Mouse (Mus musculus) telencephalon, adult 2 months (tissue): ENCODE measurements at regions not wholly inside any gene's neighbourhood (a gene's known extent, or its start where the extent isn't known, plus 50 kb on each side); places are given as distances from the start of the nearest gene placed in this dataset.
A peak's percentile ranks its signal among the peaks of the same experiment; 100 is the strongest.

Experiments
- DNase-seq: peaks from one replicate; pipeline ENCODE4 v3.0.0-alpha.2; 2011; ENCODE audit warnings: low read depth, low spot score

DNA sequence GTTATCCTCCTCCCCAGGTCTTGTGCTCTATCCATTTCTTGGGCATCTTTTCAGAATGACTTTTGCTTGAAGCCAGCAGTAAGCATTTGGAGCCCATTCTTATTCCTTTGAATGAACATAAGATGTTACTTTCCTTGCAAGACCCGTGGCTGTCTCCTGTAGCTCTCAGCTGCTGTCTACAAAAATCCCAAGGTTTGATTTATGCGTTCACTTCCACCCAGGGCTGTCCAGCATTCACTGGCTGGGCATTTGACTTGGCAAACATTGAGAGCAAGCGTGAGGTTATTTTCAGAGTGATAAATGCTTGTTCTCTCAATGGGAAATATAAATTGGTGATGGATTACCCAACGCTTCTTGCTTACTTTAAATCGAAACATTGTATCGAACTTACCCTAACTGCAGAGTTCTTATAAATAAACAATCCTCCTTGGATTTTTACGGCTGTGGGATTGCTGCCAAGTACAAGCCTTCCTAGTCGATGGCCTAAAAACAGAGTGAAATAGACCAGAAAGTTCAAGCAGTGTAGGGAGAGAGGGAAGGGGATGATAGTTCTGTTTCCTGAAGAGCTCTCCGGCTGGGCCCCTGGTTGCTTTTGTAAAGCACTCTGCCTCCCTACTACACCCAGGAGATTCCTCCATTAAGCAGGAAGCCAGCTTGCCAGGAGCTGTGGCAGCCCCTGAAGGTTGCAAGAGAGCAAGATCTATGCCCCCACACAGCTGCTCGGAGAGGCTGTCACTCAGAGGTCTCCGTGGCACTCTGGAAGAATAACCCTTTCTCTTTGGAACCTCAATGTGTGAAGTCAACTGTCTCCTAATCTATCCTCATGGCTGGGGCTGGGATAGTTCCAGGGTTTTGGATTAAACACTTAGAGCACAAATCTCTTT lies 210.1 kb downstream of the Mex3b start:
- no peak for DNase-seq

DNA sequence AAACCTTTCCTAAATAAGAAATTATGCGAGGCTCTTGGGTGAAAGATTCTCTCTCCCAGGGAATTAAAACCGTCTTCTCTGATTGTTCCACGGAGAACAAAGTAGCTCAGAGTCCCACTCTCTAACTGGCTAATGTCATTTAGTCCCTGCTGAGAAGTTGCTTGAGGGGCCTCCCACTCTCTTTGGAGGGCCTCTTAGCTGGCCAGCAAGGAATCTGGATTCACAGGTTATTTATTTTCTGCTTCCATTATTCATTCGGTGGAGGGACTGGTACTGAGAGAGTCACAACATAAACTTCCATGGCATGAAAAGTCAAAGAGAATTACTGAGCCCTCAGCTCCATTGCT lies 210.8 kb downstream of the Mex3b start:
- DNase-seq = no peak

DNA sequence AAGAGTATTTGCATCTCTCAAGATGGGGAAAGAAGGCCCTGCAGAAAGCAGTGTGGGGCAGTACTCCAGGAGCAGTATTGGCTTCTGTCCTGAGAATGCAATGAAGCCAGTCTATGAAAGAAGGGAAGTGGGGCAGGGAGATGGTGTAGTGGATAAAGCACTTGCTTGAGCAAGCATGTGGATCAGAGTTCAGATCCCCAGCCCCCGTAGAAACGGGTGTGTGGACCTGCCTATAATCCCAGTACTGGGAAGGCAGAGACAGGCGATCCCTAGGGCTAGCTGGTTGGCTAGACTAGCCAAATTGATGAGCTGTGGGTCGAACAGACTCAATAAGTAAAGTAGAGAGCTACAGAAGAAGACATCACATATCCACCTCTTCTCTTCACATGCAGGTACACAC lies 211.6 kb downstream of the Mex3b start:
- DNase-seq = no peak

DNA sequence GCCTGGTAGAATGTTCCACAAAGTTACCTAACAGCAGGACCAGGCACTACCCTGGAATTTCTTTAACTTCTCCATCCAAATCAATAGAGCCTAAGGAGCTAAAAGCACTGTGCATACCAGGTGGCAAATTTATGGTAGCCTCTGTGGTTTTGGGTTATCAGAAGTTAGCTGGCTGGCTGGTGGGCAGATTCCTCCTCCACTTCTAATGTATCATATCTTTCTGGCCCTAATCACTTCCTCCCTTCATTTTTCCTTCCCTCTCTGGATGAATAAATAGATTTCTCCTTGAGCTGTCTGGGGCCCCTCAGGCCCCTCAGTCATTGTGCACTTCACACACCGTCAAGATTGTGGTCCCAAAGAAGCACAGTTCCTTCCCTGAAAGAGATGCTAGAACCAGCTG lies 212.7 kb downstream of the Mex3b start:
- no peak for DNase-seq

DNA sequence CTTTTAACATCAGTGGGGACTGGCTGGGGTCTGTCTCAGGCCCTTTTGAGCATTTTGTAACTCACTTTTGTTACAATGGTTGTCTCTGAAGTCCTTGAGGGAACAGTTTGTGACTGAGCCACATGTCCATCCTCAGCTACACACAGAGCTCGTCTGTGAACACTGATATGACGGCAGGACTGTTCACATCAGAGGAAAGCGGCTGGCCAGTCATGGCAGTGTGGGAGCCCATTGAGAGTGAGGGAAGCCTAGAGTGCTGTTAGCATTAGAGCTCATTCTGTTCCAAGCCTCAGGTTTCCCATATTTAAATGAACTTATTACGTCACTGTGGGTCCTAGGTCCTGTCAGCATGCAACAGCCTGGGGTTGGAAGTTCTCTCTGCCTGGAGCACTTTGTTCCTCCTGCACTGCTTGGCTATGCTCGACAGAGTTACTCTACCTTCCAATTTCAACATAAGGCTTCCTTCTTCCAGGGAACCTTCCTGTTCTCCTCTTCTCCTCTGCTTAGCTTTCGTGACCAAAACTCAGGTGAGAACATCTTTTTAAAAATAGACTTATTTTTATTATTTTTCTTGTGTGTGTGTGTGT lies 217.5 kb downstream of the Mex3b start:
- DNase-seq = no peak

DNA sequence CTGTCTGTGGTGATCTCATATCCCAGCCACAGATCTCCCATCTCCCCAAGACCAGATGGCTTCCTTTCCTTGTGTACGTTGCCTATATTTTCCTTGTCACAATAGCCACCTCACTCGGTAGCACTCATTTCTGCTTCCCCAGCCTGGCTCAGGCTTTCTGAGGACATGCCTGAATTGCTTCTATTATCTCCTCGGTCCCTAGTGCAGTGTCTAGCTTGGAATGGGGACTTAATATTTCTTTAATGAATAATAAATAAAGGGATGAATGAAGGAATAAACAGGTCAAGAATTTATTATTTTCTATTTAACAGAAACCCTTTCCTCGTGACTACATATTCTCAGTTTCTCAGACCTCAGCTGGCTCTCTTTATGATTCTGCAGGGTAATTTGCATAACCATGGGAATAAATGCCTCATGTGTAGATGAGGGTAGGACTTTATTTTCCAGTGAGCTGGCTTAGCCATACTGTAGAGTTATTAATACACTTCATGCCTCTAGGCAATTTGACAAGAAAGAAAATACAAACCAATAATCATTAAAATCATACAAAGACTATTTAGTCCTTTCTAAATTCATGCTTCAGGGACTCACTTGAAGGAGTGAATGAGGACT lies 218.5 kb downstream of the Mex3b start:
- no peak for DNase-seq

DNA sequence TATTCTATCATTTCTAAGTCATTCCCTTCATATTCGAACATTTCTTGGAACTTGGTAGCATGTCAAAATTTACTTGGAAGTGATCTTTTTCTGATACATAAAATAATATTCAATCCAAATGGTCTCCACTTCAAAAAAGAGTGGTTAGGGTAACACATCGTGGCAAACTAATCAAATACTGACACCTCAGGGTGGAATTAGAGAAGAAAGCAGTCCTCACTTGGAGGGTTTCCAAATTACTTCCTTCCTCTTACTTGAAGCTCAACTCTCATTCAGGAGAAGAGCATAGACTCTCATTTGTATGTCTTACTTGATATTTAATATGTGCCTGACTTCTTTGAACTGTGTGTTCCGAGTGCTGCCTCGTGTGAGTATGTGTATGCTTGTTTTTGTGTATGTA lies 220.3 kb downstream of the Mex3b start:
- DNase-seq = no peak

DNA sequence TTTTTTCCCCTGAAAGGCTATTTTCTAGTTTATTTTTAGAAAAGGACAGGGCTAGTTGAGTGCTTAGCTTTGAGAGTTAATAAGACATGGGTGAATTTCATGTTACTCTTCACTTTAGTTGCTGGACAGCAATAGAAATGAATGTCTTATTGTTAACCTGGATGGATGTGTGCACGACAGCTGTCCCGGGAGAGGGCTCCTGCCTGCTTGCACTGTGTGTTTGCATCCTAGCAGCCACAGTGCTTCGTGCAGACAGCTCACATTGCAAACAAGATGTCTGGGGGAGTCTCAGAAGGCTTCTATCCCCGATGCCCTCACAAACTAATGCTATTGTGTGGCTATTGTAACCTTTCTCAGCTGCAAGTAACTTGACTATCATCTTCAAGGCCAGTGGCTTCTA lies 221.0 kb downstream of the Mex3b start:
- DNase-seq = no peak

DNA sequence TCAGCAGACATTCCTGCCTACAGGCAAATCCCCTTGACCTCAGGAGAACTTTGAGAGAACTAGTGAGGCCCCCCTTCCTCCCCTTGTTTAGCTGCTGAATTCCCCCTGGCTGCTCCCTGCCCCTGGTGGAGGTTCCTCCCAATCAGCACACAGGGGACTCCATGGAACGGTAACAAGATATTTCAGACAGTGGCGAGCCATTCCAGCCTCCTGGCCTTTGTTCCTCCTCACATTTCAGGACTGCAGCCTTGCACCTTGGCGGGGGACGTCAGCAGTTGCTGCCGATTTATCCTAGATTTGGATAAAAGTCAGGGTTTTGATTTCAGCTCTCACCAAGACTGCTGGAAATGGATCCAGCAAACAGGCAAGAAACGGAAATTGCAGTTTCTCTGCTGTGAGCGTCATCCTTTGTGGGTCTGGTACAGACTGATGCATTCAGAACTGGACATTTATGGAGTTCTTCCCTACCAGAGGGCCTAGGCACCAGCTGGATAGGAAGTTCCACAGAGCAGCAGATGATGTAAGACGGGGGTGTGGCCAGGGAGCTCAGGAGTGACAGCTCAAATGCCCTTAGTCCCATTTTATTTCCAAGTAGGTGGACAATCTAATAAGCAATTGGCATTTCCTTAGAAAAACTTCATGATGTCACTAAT lies 222.3 kb downstream of the Mex3b start:
- DNase-seq = no peak

DNA sequence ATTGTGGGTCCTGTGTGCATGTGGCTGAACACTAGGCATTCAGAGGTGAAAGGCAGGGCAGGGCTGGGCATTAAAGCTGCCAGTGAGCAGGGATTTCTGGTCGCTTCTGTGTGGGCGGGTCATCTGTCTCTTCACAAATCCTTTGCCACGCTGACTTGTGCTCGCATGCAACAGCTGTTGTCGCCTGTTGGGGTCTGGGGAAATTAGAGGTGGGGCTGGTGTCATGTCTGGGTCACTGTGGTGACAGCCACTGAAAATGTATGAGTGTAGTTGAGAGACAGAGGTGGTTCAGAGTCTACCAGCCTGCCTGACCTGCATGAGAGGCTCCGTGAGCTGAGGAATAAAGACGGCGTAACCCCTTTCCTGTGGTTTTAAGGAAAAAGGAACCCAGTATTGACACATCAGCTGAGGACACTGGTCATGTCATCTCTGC lies 226.8 kb downstream of the Mex3b start:
- no peak for DNase-seq

DNA sequence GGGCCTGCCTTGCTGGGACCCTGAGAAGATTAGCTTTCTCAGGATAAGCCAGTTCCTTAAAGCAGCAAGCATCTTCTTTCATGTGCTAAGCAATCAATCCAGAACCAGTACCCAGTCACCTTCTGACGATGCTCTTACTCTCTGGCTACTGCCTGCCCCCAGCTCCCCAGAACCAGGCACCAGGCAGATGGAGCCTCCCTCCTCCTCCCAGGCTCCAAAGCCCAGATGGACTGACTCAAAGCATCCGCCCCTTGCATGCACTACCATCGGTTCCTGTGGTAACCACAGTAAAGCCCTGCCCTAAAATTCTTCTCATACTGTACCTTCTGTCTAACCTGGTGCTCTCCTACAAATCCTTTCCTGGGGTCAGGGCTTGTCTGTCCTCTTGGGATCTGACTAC lies 227.8 kb downstream of the Mex3b start:
- no peak for DNase-seq

DNA sequence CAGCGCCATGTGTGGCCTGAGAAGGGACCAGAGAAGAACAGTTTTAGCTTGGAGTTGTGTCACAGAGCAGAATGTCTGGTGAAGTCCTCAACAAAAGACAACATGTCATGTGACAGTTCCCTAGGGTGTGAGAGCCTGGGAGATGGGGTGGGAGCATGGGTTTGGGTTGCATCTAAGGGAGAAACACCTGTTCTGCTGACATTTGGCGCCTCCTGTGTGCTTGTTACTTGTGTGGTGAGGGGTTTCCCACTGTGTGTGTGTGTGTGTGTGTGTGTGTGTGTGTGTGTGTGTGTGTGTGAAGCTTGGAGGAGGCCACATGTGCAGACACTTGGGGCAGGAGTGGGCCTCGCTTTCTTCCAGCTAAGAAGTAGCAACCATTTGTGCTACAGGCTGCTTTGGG lies 228.5 kb downstream of the Mex3b start:
- DNase-seq = no peak

DNA sequence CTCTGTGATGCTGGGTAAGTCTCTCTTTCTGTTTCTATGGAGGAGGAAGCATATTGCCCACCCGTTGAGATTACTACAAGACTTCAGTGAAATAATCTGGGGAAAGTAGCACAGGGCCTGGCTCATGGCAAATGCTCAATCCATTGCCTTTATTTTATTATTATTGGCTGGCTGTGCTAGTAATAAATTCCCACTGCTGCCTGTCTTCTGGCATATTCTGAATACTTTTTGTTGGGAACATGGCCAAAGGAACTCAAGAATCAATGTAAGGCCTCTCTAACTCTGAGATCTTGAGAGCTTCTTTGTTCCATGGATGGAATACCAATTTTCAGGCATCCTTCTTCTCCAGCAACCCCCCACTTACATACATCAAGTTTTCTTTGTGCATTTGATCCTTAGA lies 237.3 kb downstream of the Mex3b start:
- no peak for DNase-seq

DNA sequence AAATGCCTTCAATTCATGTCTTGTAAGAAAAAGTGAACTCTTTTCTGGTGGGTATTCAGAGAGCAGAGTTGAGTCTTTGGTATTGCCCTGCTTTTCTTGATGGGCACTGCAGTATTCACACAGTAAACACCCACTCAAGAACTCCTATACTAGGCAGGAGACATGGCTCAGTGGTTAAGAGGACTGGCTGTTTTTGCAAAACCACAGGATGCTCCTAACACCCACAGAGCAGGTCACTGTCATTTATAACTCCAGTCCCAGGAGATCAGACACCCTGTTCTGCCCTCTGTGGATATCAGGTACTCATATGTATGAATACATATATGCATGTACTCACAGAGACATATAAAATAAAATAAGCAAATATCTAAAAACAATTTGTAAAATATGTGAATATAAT lies 238.5 kb downstream of the Mex3b start:
- DNase-seq = no peak

DNA sequence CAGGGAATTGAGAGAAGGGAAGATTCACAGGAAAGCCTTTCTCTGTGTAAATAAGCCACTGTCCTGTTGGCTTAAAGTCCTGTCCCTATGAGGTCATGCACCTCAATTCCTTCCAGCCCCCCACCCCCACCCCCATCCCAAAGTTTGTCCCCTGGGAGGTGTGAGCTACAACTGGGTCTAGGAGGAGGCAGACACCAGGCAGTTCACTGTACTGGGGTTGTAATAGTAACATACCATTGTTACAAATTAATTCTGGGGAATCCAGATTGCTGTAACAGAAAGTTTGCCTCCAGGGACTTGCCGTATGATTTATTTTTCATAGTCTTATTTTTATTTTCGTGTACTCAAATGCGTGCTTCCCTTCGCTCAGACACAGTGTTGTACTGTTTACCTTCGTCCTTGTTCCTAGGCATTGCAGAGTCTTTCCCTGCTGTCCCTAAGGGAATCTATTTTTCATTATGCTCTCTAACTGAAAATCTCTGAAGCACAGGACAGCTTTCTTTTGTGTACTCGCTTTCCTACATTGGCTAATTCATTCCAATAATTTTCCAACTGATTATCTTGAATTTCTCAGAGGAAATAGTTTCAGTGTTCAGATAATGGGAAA lies 244.2 kb downstream of the Mex3b start:
- DNase-seq = no peak

DNA sequence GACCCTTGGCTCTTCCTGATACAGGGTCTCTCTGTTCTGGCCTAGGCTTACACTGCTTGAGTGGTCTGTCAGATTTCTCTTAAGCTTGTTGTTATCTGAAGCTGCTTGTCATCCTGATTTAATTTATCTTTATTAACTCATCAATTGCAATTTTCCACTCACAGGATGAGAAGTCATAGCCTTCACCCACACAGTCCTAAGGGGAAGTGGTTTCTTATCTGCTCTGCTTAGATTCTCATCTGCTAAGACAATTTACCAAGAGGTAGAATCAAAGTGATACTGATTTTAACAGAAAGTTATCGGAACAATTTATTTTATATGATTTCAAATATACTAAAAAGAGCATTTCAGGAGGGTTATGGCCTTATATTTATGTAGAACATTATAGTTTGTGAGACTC lies 249.4 kb downstream of the Mex3b start:
- DNase-seq = no peak

DNA sequence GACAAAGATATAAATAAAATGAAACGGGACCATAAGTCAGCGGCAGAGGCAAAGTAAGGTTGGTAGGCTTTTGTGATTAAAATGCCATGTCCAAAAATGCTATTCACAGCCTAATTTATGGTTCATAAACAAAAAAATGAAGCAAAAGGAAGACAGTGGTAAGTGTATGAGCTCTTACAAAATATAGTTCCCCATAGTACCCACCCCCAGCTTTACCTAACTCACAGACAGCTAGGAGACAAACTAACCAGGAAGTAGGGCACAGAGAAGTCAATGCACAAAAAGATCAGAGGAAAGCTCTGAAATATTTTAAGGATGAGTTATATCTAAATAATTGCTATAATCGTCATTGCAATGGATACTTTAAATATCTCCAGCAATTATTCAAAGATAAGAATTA lies 249.9 kb downstream of the Mex3b start:
- no peak for DNase-seq

DNA sequence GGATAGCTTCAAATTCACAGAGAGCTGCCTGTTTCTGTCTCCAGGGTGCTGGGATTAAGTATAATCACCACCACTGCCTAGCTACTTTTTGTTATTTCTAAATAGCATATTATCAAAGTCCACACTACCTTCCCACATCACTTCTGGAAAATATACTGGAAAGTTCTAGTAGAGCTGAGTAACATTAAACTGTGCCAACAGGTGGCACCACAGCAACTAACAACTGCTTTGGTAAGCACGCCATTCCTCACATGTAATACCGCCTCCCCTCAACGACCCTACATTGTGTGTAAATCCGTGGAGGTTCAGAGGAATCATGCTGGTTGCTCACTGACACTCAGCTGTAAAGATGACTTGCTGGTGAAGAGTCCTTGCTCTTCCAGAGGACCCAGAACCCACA lies 259.1 kb downstream of the Mex3b start:
- DNase-seq = no peak

DNA sequence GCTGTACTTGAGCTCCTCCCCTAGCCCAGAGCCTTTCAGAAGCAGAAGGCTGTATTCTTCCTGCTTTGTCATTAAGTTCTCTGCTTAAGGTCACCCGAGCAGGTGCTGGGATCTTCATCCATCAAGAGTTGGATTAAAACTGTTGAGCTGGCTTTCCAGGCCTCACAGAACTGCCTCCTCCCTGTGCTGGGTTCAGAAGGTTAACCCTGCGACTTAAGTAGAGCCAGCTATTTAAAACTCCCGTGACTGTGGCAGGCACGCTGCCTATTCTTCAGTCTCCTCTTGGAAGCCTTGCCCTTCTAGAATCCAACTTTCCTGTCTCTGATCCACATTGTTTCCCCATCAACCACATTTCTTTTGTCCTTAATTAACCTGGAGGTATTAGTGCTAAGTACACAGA lies 273.1 kb downstream of the Mex3b start:
- no peak for DNase-seq

DNA sequence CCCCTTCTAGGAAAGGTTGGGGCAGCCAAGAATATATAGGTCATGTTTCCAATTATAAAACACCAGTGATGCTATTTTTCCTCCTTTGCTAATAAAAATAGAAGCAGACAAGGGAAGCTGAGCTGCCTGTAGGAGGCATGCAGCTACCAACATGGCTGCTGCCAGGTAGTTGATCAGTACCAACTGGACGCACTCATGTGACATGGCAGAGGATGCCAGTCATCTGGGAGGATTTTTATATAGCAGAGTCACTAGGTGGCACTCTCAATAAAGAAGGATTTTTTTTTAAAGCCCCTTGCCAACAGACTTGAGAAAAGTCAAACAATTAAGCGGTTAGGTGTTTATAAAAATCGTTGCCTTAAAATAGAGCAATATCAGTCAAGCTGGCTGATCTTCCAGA lies 273.5 kb downstream of the Mex3b start:
- DNase-seq = no peak

DNA sequence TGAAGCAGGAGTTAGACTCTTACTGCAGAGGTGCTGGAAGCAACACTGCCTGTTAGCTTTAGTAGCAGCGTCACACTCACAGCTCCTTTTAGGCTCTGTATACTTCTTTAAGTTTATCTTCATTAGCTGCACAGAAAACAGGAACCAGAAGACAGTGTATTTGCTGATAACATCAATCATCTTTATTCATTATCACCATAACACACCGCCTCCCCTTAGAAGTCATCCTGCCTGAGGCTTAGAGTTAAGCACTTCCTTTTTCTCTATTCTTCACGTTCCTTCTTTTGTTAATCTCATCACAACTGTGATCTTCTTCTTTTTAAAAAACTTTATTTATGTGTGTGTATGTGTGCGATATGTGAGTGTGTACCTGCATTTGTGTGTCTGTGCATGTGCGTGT lies 276.9 kb downstream of the Mex3b start:
- no peak for DNase-seq

DNA sequence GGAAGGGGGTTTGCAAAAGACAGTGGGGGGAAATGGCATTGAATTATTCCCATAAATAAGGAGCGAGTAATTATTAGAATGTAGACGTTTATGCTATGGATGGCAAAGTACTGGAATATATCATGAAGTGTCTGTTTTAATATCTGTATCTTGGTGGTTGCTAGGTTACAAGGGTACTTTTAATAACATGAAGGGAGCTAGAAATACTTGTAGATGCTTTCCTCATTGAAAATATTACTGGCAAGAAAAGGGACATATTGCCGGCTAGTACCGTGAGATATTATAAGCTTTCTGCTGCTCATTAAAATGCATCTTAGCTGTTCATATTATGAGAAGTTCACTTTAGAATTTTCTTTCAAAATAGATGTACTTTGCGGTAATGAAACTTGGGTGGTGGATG lies 278.4 kb downstream of the Mex3b start:
- peak; percentile 63 for DNase-seq
